Mouse (Mus musculus) layer of hippocampus, adult 2 months (tissue): ENCODE measurements around the gene Abcg1. TPM values are rescaled to one million over a fixed set of nuclear protein-coding genes. Genes with fewer than 3 reads are reported as not detected.

Experiments
- DNase-seq, 2 experiments: peaks; one replicate each; pipeline ENCODE4 v3.0.0; 2022; ENCODE audit warnings: low spot score in 2 of 2
- H3K27ac ChIP-seq: fragments of 200-600 bp; 2 replicates; pipeline ENCODE4 v1.8.1; 2022
- H3K4me3 ChIP-seq: fragments of 200-600 bp; 2 replicates; pipeline ENCODE4 v1.8.1; 2022; ENCODE audit warnings: mild to moderate bottlenecking
- CTCF ChIP-seq: fragments of 200-600 bp; conservative IDR thresholded peaks from 2 replicates; pipeline ENCODE4 v1.8.1; 2022; ENCODE audit warnings: antibody characterized with exemption, mild to moderate bottlenecking, moderate library complexity
- total RNA-seq, 2 experiments: library from RNA; stranded (reverse); gene quantifications; 2 replicates each; pipeline ENCODE4 v1.2.3; 2021

Gene Abcg1
- total RNA-seq, 2 experiments from 2014 or later = 75.7 to 83.3 TPM

- Histone ChIP-seq H3K4me3 (no peak overlapping the region), H3K27ac (no peak overlapping the region)
- TF ChIP-seq CTCF = no peak
- no peak for DNase-seq
Observed at GRCm38 (mm10) chr17:31029407-31029806, 28.1 kb upstream of the Abcg1 start.

- Histone ChIP-seq H3K4me3 (no peak overlapping the region), H3K27ac (no peak overlapping the region)
- no peak for DNase-seq
- TF ChIP-seq CTCF = no peak
Observed at GRCm38 (mm10) chr17:31032341-31032740, 25.1 kb upstream of the Abcg1 start.

- peak overlapping the region; percentile 71 for H3K27ac ChIP-seq
- no peak overlapping the region for H3K4me3 ChIP-seq
- DNase-seq = no peak
- no peak for TF ChIP-seq CTCF
Observed at GRCm38 (mm10) chr17:31033251-31033650, 24.2 kb upstream of the Abcg1 start.

GRCm38 (mm10) chr17:31034165-31034564 lies 23.3 kb upstream of the Abcg1 start:
- no peak for TF ChIP-seq CTCF
- no peak overlapping the region for H3K4me3 ChIP-seq
- H3K27ac ChIP-seq = peak overlapping the region; percentile 71
- DNase-seq = no peak

DNA sequence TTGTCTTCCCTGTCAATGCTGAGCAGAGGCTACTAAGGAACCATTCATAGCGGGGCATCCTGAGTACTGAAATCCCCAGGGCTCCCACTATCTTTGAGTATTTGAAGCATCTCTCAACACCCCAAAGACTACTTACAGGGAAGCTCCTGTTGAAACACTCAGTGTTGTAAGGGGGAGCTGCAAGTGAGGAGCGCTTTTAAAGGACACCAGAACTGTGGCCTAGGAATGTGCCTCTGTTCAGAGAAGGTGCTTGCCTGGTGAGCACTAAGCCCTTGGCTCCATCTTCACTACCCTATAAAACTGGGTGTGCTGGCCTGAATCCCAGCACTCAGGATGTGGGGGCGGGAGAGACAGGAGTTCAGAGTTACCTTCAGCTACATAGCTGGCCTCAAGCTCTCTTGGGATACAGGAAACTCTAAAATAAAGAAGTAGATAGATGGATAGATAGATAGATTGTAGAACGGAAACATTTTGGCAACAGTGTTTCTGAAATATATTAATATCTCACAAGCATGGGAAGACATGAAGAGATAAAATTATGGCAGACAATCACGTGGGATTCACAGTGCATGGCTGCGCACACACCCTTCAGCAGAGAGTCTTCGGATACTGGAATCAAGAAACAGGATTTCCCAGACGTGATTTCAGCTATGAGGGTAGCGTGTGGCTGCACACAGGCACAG lies 22.7 kb upstream of the Abcg1 start:
- Histone ChIP-seq H3K27ac (peak overlapping the region; percentile 71), H3K4me3 (no peak overlapping the region)
- TF ChIP-seq CTCF = no peak
- DNase-seq = no peak

DNA sequence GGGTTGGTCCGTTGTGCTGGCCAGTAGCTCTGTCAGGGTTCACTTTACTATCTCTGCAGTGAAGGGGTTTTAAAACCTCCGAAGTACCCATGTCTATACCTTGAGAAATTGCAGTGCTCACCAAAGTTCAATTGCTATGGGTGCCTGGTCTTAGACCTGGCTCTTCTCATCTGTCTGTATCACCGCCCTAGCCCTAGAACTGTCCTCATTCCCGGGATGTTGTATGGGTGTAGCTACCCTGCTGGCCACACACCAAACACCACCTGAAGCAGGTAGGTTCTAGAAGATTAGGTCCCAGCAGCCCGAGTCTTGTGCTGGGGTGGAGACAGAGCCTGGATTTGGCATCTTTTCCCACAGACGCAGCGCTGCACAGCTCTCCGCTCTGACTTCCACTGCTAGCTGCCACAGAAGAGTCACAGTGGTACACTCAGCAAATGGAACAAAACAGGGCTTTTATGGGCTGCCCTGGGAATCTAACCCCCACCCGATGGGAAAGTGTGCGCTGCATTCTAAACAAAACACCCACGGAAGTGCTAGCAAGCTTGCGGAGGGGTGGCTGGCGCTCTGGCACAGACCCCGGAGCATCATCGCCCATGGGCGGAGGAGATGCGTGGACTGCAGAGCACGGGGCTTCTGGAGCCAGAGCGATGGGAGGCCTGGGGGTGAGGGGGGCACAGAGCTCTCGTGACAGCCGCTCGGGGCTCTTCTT lies 21.2 kb upstream of the Abcg1 start:
- TF ChIP-seq CTCF = no peak
- Histone ChIP-seq H3K27ac (peak overlapping the region; percentile 86), H3K4me3 (peak overlapping the region; percentile 30)
- DNase-seq = peak; percentile 65 to 77

DNA sequence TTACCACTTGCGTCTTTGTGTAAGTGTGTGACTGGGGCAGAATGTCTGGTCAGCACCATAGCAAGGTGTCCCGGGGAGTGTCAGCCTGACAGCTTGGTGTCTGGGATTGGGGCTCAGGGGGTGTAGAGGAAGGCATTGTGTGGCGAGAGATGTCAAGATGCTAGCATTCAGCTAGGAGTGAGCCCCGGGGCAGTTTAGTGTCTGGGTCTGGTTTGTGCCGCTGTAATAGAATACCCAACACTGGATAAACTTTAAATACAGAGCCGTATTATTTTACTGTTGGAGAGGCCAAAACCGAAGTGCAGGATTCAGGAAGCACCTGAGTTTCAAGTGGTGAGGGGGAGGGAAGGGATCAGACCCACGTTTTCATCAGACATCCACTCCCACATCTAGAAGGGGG lies 20.1 kb upstream of the Abcg1 start:
- no peak for TF ChIP-seq CTCF
- no peak for DNase-seq
- Histone ChIP-seq H3K27ac (peak overlapping the region; percentile 86), H3K4me3 (no peak overlapping the region)

GRCm38 (mm10) chr17:31038381-31038780 lies 19.1 kb upstream of the Abcg1 start:
- H3K27ac ChIP-seq = peak overlapping the region; percentile 1; the same call in 1 of the 2 replicates
- DNase-seq = no peak
- no peak for TF ChIP-seq CTCF
- no peak overlapping the region for H3K4me3 ChIP-seq

DNA sequence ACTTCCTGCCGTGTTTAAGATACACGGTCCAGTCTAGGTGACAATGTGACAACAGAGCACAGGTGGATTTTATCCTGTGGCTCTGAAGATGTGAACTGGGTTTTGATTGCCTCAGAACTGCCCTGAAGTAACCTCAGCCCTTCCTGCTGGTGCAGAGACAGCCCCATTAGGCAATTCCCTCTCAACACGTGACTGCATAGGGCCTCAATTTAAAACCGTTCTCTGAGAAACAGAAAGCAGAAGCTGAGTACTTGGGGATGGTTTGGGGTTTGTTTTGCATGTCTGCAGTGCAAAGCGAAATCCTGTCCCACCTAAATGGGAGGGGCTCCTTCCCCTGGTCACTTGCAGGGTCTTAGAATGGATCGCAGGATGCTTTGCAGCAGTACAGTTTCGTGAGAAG lies 17.8 kb upstream of the Abcg1 start:
- TF ChIP-seq CTCF = no peak
- no peak overlapping the region for H3K27ac ChIP-seq
- no peak for DNase-seq
- no peak overlapping the region for H3K4me3 ChIP-seq

GRCm38 (mm10) chr17:31040421-31040820 lies 17.1 kb upstream of the Abcg1 start:
- DNase-seq = no peak
- H3K27ac ChIP-seq = no peak overlapping the region
- TF ChIP-seq CTCF = no peak
- no peak overlapping the region for H3K4me3 ChIP-seq

DNA sequence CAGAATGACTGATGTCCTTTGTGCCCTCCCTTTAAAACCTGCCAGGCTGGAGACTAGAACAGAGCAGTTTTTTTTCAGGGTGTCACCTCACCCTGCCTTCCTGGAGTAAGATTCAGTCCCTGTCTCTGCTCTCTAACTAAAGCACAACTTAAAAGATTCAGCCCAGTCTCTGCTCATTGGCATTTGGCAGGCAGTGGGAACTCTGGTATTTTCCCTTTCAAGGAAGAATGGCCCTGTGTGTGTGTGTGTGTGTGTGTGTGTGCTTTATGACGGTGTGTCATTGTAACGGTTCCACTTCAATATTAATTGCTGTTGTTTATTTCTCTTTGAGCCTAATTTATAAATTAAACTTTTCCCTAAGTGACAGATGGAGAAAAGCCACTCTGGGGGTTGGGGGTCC lies 14.7 kb upstream of the Abcg1 start:
- H3K27ac ChIP-seq = no peak overlapping the region
- no peak for TF ChIP-seq CTCF
- H3K4me3 ChIP-seq = no peak overlapping the region
- DNase-seq = no peak

DNA sequence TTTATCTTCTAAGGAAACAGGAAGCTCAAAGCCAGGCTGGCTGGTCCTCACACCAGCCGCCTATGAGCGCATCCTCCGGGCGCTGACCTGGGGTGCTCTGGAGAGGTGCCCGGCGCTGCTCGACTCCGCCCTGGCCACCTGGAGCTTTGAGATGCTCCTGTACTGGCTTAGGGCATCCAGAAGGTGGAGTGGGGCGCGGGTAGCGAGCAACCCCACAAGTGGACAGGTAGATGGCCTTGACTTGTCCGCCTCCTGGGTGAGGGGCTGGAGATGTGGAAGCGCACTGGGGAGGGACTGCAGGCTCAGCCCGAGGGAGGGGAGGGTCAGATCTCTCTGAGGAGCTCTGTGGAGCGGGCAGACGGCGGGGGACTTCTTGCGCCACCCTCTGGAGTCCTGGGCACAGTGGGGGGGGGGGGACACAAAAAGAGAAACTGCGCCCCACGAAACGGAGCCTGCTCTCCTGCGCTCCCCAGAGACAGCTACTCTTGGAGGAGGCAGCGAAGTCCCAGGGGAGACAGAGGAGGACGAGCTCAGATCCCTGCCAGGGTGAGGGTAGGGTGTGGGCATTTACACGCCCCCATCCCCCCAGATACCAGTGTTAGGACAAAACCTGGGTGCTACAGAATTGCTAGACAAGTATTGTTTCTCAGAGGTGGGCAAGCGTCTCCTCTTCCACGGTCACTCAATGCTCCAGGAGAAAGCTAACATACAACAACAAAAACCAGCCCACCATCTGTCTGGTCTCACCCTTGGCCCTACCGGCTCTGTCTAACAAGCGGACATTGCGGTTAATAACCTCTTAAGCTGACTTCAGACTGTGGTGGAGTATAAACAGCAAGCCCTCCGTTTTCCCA lies 643 bp downstream of the Abcg1 start:
- TF ChIP-seq CTCF = peak; percentile 32
- Histone ChIP-seq H3K27ac (peak overlapping the region; percentile 98), H3K4me3 (peak overlapping the region; percentile 94)
- DNase-seq = no peak

GRCm38 (mm10) chr17:31058745-31059085 lies 1.2 kb downstream of the Abcg1 start:
- TF ChIP-seq CTCF = no peak
- peak overlapping the region; percentile 94 for H3K4me3 ChIP-seq
- DNase-seq = peak; percentile 77 to 82

More at GRCm38 (mm10) chr17:31058745-31059085, 1.2 kb downstream of the Abcg1 start:
- peak overlapping the region; percentile 98 for H3K27ac ChIP-seq
